Mouse (Mus musculus) brain, embryonic 14.5 days (tissue): ENCODE results near the gene Tubb1.

Source experiments
- CTCF ChIP-seq: fragments of 200-500 bp; IDR thresholded peaks from 2 replicates; pipeline ENCODE4 v1.5.1; 2012; ENCODE audit warnings: inconsistent platforms, mild to moderate bottlenecking, moderate library complexity, borderline replicate concordance; ENCODE audit not compliant: insufficient read depth, insufficient read length; ENCODE audit errors: extremely low read depth
- POLR2A ChIP-seq: fragments of 200-500 bp; IDR thresholded peaks from 2 replicates; pipeline ENCODE4 v1.6.1; 2012; ENCODE audit warnings: mild to moderate bottlenecking, inconsistent platforms, borderline replicate concordance; ENCODE audit not compliant: poor library complexity, insufficient read depth, insufficient read length, severe bottlenecking; ENCODE audit errors: extremely low read depth

GRCm38 (mm10) chr2:174445018-174445417 is 5.5 kb upstream of the Tubb1 start:
- TF ChIP-seq CTCF (no peak), POLR2A (no peak)
